Mouse (Mus musculus) CD4-positive, CD25-positive, alpha-beta regulatory T cell, adult 2 months (primary cell): ENCODE measurements around the gene Atp2b4.
"Not testable (repeated sequence)": the region's sequence is repeated elsewhere in the genome, so short reads cannot be mapped to it uniquely, and the experiment has no call there.

Experiments used
- DNase-seq: peaks from one replicate; pipeline ENCODE4 v3.0.0-alpha.2; 2012; ENCODE audit warnings: low read depth, low spot score

Gene Atp2b4

DNA sequence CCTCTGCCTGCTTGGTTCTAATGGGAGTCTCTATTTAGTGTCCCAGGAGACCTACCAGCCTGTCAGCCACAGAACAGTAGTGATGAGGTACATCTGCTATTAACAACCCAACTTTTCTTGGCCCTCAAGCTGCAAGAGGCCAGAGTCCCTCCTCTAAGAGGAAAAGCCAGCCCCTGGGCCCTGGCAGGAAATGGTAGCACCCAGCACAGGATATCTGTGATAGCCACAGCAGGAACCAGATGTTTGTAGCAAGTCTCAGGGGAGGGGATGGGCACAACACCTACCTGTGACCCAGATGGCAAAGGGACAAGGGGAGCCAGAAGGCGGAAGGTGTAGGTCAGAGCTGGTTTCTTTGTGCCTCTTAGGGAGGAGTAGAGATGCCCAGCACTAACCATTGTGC is 106.0 kb downstream of the Atp2b4 start:
- DNase-seq: peak; percentile 47

GRCm38 (mm10) chr1:133694301-133694700 is 106.5 kb downstream of the Atp2b4 start:
- peak; percentile 26 for DNase-seq

DNA sequence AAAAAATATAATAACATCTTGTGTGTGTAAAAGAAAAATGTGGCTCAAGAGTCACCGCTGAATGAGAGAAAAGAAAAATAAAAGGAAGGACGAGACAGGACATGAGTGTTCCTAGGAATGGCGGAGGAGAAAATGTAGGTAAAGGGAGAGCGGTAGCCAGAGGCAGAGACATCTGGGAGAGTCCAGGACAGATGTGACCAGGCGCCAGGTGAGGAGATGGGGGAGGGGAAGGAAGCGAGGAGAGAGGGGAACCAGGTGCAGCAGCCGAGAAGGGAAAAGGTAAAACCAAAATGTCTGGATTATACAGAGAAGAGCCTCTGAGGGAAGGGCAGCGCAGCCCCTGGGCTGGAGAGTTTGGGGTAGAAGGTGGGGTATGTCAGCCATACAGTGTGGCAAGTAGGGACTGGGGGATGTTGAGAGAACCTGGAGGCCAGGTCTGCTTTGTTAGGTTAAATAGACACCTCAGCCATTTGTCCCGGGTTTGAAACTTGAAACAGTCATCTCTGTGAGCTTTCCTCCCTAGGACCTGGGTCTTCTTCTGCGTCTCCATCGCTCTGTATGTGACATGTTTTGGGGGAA is 107.2 kb downstream of the Atp2b4 start:
- no peak for DNase-seq

GRCm38 (mm10) chr1:133692195-133692594 is 108.6 kb downstream of the Atp2b4 start:
- DNase-seq: no peak

GRCm38 (mm10) chr1:133691046-133691445 is 109.8 kb downstream of the Atp2b4 start:
- DNase-seq: peak; percentile 46

- peak; percentile 85 for DNase-seq
These were observed 110.9 kb downstream of the Atp2b4 start, which contains the start of gene Lax1 for GRCm38 (mm10) chr1:133689897-133690296. TSS of gene Lax1 (minus strand) at chr1:133690108.

- peak; percentile 41 for DNase-seq
These were observed 112.5 kb downstream of the Atp2b4 start for GRCm38 (mm10) chr1:133688301-133688700.

DNA sequence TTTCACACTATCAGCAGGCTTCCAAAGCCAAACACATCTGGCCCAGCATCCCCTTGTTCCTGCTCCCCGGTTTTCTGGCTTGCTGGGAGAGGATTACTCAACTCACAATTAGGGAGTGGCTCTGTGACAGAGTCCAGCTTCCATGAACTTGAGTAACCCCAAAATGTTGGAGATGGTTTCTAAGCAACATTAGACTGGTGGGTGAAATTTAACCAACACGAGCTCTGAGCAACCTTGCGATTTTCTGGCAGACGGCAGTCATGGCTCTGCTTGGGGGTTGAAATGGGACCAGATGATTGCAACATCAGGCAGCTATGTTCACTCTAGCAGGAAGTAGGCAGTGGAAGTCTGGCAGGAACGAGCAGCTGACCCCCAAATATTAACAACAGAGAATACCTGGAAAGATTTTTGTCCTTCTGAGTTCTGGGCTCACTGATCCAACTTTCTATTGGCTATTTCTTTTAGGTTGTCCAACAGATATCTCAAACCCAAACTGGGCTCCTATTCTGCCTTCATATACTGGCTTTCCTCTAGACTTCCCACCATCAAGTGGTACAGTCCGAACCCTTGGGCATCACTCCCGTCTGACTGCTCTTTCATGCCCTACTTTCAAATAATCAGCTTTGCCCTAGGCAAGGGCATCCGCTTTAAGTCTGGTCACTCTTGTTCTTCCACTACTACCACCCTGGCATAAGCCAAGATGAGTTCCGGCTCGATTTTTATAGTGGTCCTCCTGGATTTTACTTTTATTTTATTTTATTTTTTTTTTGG is 114.9 kb downstream of the Atp2b4 start:
- no peak for DNase-seq

- DNase-seq: no peak
These were observed 129.0 kb downstream of the Atp2b4 start for GRCm38 (mm10) chr1:133671801-133672200.

- no peak for DNase-seq
These were observed 129.6 kb downstream of the Atp2b4 start for GRCm38 (mm10) chr1:133671266-133671665.

- DNase-seq: no peak
These were observed 130.1 kb downstream of the Atp2b4 start for GRCm38 (mm10) chr1:133670776-133671175.

- no peak for DNase-seq
These were observed 130.7 kb downstream of the Atp2b4 start for GRCm38 (mm10) chr1:133670190-133670589.

DNA sequence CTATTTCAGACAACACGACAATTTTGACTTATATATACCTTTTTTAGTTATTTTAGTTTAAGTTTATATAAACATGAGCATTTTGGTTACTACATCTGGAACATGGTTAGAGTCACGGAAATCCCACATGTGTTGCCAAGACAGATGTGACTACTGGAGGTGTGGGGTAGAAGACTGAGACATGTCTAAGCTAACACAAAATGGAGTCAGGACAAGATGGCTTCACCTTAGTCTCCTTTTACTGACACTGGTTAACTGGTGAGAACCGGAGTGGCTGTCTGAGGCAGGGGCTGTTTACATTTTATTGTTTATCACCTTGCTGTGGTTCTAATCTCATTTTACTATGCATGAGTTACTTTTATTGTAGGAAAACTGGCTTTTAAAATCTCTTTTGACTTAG is 132.2 kb downstream of the Atp2b4 start:
- DNase-seq: no peak

GRCm38 (mm10) chr1:133667721-133668120 is 133.1 kb downstream of the Atp2b4 start:
- no peak for DNase-seq

- DNase-seq: not testable (repeated sequence)
These were observed 135.1 kb downstream of the Atp2b4 start for GRCm38 (mm10) chr1:133665713-133666112.

GRCm38 (mm10) chr1:133664203-133664970 is 136.5 kb downstream of the Atp2b4 start:
- DNase-seq: no peak

DNA sequence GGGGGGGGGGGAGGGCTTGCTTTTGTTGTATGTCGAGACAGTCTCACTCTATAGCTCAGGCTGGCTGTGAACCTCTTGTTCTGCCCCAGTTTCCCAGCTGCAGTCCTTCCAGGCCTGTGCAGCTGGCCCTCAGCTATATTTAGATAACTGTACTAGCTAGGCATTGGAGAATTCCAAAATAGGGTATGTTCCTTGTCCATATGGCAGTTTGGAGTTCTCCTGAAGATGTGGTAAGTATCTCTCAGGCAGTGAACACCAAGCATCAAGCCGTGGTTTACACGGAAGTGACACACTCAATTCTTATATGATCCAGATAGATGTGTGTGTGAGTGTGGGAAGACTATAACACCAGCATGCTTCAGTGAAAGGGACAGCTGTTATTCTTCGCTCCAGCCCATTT is 137.4 kb downstream of the Atp2b4 start:
- DNase-seq: no peak

- DNase-seq: no peak
These were observed 137.9 kb downstream of the Atp2b4 start for GRCm38 (mm10) chr1:133662941-133663340.

GRCm38 (mm10) chr1:133661203-133661933 is 139.5 kb downstream of the Atp2b4 start, which contains the start of gene Gm38394:
TSS of gene Gm38394 (minus strand) at chr1:133661318.
- peak; percentile 97 for DNase-seq

GRCm38 (mm10) chr1:133660466-133661202 is 140.2 kb downstream of the Atp2b4 start, which contains the start of gene Zbed6:
TSS of gene Zbed6 (minus strand) at chr1:133660885.
- peak; percentile 26 for DNase-seq

GRCm38 (mm10) chr1:133658878-133659277 is 142.0 kb downstream of the Atp2b4 start:
- DNase-seq: no peak
